Mouse (Mus musculus) CH12.LX (cell line): ENCODE measurements around the gene Grm5. TPM values are rescaled to one million over a fixed set of nuclear protein-coding genes. Genes with fewer than 3 reads are reported as not detected.

ENCODE experiments used
- DNase-seq: peaks from one replicate; pipeline ENCODE4 v3.0.0-alpha.2; 2013; ENCODE audit errors: extremely low read depth
- H3K27ac ChIP-seq: 2 replicates; pipeline ENCODE4 v1.5.1; 2012; ENCODE audit warnings: low read depth, mild to moderate bottlenecking, control low read depth, moderate library complexity; ENCODE audit not compliant: insufficient read depth
- H3K27me3 ChIP-seq: replicated peaks from 2 replicates; pipeline ENCODE3; 2012; ENCODE audit warnings: inconsistent platforms
- H3K36me3 ChIP-seq, 2 experiments: replicated peaks in 1 of 2; 2 replicates each; pipeline versions ENCODE3 to v1.6.1; 2012; ENCODE audit warnings: inconsistent platforms in 1 of 2, low read length in 1 of 2, mild to moderate bottlenecking in 1 of 2, mixed read lengths in 1 of 2, moderate library complexity in 1 of 2; ENCODE audit not compliant: control insufficient read depth in 1 of 2, insufficient read depth in 1 of 2
- H3K4me1 ChIP-seq, 2 experiments: 2 replicates each; pipeline ENCODE4 v1.6.1; 2012; ENCODE audit warnings: inconsistent platforms in 1 of 2, moderate library complexity in 1 of 2; ENCODE audit not compliant: insufficient read depth in 2 of 2, control insufficient read depth in 1 of 2
- H3K4me2 ChIP-seq: 2 replicates; pipeline ENCODE4 v1.6.1; 2012; ENCODE audit warnings: low read depth, mild to moderate bottlenecking, control low read depth; ENCODE audit not compliant: poor library complexity, insufficient read depth, severe bottlenecking
- H3K4me3 ChIP-seq, 3 experiments: fragments of 150-350 bp in 1 of 3; sonication (generic) in 1 of 3; replicated peaks in 1 of 3; 2 replicates each; pipeline versions ENCODE3 to v1.5.1; 2011 to 2012; ENCODE audit warnings: low read depth in 2 of 3, low read length in 2 of 3, mild to moderate bottlenecking in 2 of 3, moderate library complexity in 2 of 3, control low read depth in 1 of 3, improper control_type of control experiment in 1 of 3, inconsistent platforms in 1 of 3, mixed read lengths in 1 of 3; ENCODE audit not compliant: poor library complexity in 1 of 3
- H3K79me2 ChIP-seq: replicated peaks from 2 replicates; pipeline ENCODE4 v1.6.1; 2012; ENCODE audit warnings: mild to moderate bottlenecking, moderate library complexity; ENCODE audit not compliant: control insufficient read depth, poor library complexity, insufficient read depth, severe bottlenecking; ENCODE audit errors: extremely low read depth
- H3K9ac ChIP-seq: 2 replicates; pipeline ENCODE4 v1.6.1; 2012; ENCODE audit warnings: low read depth, mild to moderate bottlenecking, control low read depth, moderate library complexity; ENCODE audit not compliant: insufficient read depth
- H3K9me3 ChIP-seq: replicated peaks from 2 replicates; pipeline ENCODE3; 2012; ENCODE audit warnings: low read length, inconsistent platforms, mixed read lengths
- BHLHE40 ChIP-seq: IDR thresholded peaks from 2 replicates; pipeline ENCODE4 v1.6.1; 2011; ENCODE audit warnings: mild to moderate bottlenecking, low read depth, low read length, improper control_type of control experiment
- CHD1 ChIP-seq: IDR thresholded peaks from 2 replicates; pipeline ENCODE4 v1.6.1; 2012; ENCODE audit warnings: low read depth, low read length, improper control_type of control experiment, inconsistent platforms
- CHD2 ChIP-seq: IDR thresholded peaks from 2 replicates; pipeline ENCODE4 v1.6.1; 2011; ENCODE audit warnings: low read length, improper control_type of control experiment
- ELF1 ChIP-seq: IDR thresholded peaks from 2 replicates; pipeline ENCODE4 v1.6.1; 2014; ENCODE audit warnings: low read depth, mild to moderate bottlenecking, inconsistent platforms, low read length, improper control_type of control experiment
- EP300 ChIP-seq: IDR thresholded peaks from 2 replicates; pipeline ENCODE4 v1.6.1; 2011; ENCODE audit warnings: low read length, improper control_type of control experiment
- GABPA ChIP-seq: IDR thresholded peaks from 2 replicates; pipeline ENCODE4 v1.6.1; 2012; ENCODE audit warnings: low read depth, low read length, improper control_type of control experiment, inconsistent platforms; ENCODE audit not compliant: insufficient replicate concordance
- IRF4 ChIP-seq: IDR thresholded peaks from 2 replicates; pipeline ENCODE4 v1.6.1; 2014; ENCODE audit warnings: low read depth, mild to moderate bottlenecking, inconsistent platforms, low read length, improper control_type of control experiment
- JUN ChIP-seq: IDR thresholded peaks from 2 replicates; pipeline ENCODE4 v1.6.1; 2011; ENCODE audit warnings: low read depth, mild to moderate bottlenecking, low read length, improper control_type of control experiment, moderate library complexity; ENCODE audit not compliant: insufficient read depth
- JUND ChIP-seq: conservative IDR thresholded peaks from 2 replicates; pipeline ENCODE4 v1.6.1; 2011; ENCODE audit warnings: low read depth, low read length, improper control_type of control experiment
- KAT2A ChIP-seq: IDR thresholded peaks from 2 replicates; pipeline ENCODE4 v1.6.1; 2012; ENCODE audit warnings: low read length, improper control_type of control experiment, inconsistent platforms; ENCODE audit not compliant: insufficient replicate concordance
- MXI1 ChIP-seq: IDR thresholded peaks from 2 replicates; pipeline ENCODE4 v1.6.1; 2011; ENCODE audit warnings: mild to moderate bottlenecking, low read depth, low read length, improper control_type of control experiment
- MYC ChIP-seq: IDR thresholded peaks from 2 replicates; pipeline ENCODE4 v1.6.1; 2011; ENCODE audit warnings: low read depth, mild to moderate bottlenecking, improper control_type of control experiment, low read length
- POLR2AphosphoS2 ChIP-seq: IDR thresholded peaks from 2 replicates; pipeline ENCODE4 v1.6.1; 2011; ENCODE audit warnings: low read depth, low read length, improper control_type of control experiment
- RAD21 ChIP-seq: IDR thresholded peaks from 2 replicates; pipeline ENCODE4 v1.6.1; 2011; ENCODE audit warnings: low read depth, mild to moderate bottlenecking, low read length, improper control_type of control experiment, moderate library complexity
- TBP ChIP-seq: conservative IDR thresholded peaks from 2 replicates; pipeline ENCODE4 v1.6.1; 2011; ENCODE audit warnings: low read depth, low read length, improper control_type of control experiment
- USF1 ChIP-seq: IDR thresholded peaks from 2 replicates; pipeline ENCODE4 v1.6.1; 2014; ENCODE audit warnings: low read depth, mild to moderate bottlenecking, inconsistent platforms, low read length, improper control_type of control experiment
- ZC3H11A ChIP-seq: IDR thresholded peaks from 2 replicates; pipeline ENCODE4 v1.6.1; 2012; ENCODE audit warnings: low read depth, mild to moderate bottlenecking, inconsistent platforms, low read length, improper control_type of control experiment
- ZKSCAN1 ChIP-seq: IDR thresholded peaks from 2 replicates; pipeline ENCODE4 v1.6.1; 2012; ENCODE audit warnings: low read depth, inconsistent platforms, low read length, improper control_type of control experiment, borderline replicate concordance
- ZMIZ1 ChIP-seq: IDR thresholded peaks from 2 replicates; pipeline ENCODE4 v1.6.1; 2012; ENCODE audit warnings: low read depth, mild to moderate bottlenecking, inconsistent platforms, low read length, improper control_type of control experiment
- ZNF384 ChIP-seq: IDR thresholded peaks from 2 replicates; pipeline ENCODE4 v1.6.1; 2012; ENCODE audit warnings: low read depth, low read length, improper control_type of control experiment, inconsistent platforms
- dilution Hi-C: fragments of 300-500 bp; cut with MboI; formaldehyde crosslinking; loops from 2 replicates; pipeline ENCODE4 v1.14.3; 2020; ENCODE audit warnings: low sequenced_read_pairs; ENCODE audit not compliant: extremely low pct_unique_long_range_greater_than_20kb, extremely low pct_ligation_motif_present
- in situ Hi-C: fragments of 300-500 bp; cut with MboI; formaldehyde crosslinking; loops from 3 replicates; pipeline ENCODE4 v1.14.3; 2019; ENCODE audit warnings: low sequenced_read_pairs, low pct_ligation_motif_present, low pct_unique_long_range_greater_than_20kb, mixed read lengths
- polyA plus RNA-seq: library from polyadenylated mRNA; unstranded; fragments of >175 nt; gene quantifications from 2 replicates; pipeline ENCODE4 v1.2.1, GENCODE M21; 2012; ENCODE audit warnings: low read depth; ENCODE audit not compliant: insufficient read length
- total RNA-seq, 2 experiments: library from RNA; depleted of rRNA; stranded (reverse); fragments of 300-350 nt in 1 of 2; fragments of >200 nt in 1 of 2; gene quantifications; 2 replicates each; pipeline ENCODE4 v1.2.3; 2012 to 2014

Gene Grm5
- total and polyA plus RNA-seq, 3 experiments = 0.03 TPM; not detected in 2

DNA sequence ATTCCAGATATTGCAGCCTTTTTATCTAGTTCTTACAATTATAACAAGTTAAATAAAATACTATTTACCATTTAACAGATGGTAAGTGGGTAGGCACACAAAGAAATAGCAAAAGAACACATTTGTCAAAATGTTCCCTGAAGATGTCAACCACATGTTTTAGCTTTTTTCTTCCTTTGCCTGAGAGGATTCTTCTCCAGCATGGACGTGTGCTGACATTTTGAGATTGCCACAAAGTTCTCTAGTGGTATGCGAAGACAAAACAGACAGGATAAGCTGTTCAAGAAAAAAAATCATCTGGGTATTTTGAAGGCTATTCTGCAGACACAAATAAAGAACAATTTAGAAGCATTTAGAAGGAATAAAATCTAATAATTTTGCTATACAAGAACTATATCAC lies 42.3 kb downstream of the Grm5 start:
- Histone ChIP-seq H3K9ac (no peak overlapping the region), H3K27ac (no peak overlapping the region), H3K9me3 (no peaks in the 10 kb centered on the region), H3K79me2 (no peaks in the 10 kb centered on the region), H3K4me2 (no peak overlapping the region), H3K4me3 (no peak overlapping the region), H3K27me3 (no peaks in the 10 kb centered on the region), H3K4me1 (no peaks in the 10 kb centered on the region), H3K36me3 (no peaks in the 10 kb centered on the region)
- in situ Hi-C loops (no loop called here), dilution Hi-C loops (no loop called here)
- no peak for TF ChIP-seq GABPA
- TF ChIP-seq ELF1 = no peak
- TF ChIP-seq KAT2A = no peak
- TF ChIP-seq POLR2AphosphoS2 = no peak
- no peak for TF ChIP-seq ZNF384
- no peak for TF ChIP-seq ZKSCAN1
- no peak for TF ChIP-seq CHD1
- no peak for TF ChIP-seq USF1
- no peak for TF ChIP-seq MXI1
- TF ChIP-seq MYC = no peak
- TF ChIP-seq JUND = no peak
- no peak for TF ChIP-seq TBP
- no peak for TF ChIP-seq ZMIZ1
- no peak for DNase-seq

DNA sequence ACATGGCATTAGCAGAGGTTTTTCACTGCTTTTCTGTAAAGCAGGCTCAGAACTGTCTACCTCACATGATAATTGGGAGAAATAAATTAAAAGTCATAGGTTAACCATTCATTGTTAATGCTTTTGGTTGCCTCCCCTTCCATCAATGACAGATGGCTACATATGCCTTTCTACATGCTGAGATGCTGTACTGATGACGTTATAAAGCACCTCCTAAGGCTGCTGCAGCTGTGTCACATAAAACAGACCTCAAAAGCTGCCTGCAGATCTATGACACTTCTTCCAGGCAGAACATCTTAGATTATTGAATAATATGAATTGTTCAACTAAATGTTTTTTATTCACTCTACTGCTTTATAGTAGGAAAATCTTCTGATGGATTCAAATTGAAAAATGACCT lies 51.6 kb downstream of the Grm5 start:
- no peak overlapping the region for H3K27ac ChIP-seq
- TF ChIP-seq CHD2 = no peak
- TF ChIP-seq RAD21 = no peak
- no peak for TF ChIP-seq BHLHE40
- no peak for TF ChIP-seq CHD1
- no peak for TF ChIP-seq KAT2A
- TF ChIP-seq IRF4 = no peak
- no peak for TF ChIP-seq ZKSCAN1
- no peak for TF ChIP-seq ZNF384
- TF ChIP-seq ZC3H11A = no peak
- TF ChIP-seq JUN = no peak
- TF ChIP-seq EP300 = no peak
- no peaks in the 10 kb centered on the region for H3K4me1 ChIP-seq
- dilution Hi-C loops = no loop called here
- no peaks in the 10 kb centered on the region for H3K79me2 ChIP-seq
- in situ Hi-C loops = no loop called here
- H3K9me3 ChIP-seq = no peaks in the 10 kb centered on the region
- H3K36me3 ChIP-seq = no peaks in the 10 kb centered on the region
- DNase-seq = no peak
- no peak overlapping the region for H3K4me3 ChIP-seq
- no peak overlapping the region for H3K9ac ChIP-seq
- H3K27me3 ChIP-seq = no peaks in the 10 kb centered on the region
- no peak overlapping the region for H3K4me2 ChIP-seq
